Mouse (Mus musculus): ENCODE results near the gene Chst15.

The Chst15 gene

GRCm38 (mm10) chr7:132302508-132303241 lies 14.4 kb downstream of the Chst15 start:
- DNase-seq (ENCODE audit: low read depth) = no peak

- DNase-seq (ENCODE audit: low read depth) = no peak
Observed at GRCm38 (mm10) chr7:132299661-132300210, 17.3 kb downstream of the Chst15 start.

- no peak for DNase-seq (ENCODE audit: low read depth)
Observed at GRCm38 (mm10) chr7:132298412-132298990, 18.5 kb downstream of the Chst15 start.

- no peak for DNase-seq (ENCODE audit: low read depth)
Observed at GRCm38 (mm10) chr7:132296661-132297443, 20.2 kb downstream of the Chst15 start.

- no peak for DNase-seq (ENCODE audit: low read depth)
Observed at GRCm38 (mm10) chr7:132296132-132296531, 20.9 kb downstream of the Chst15 start.

- DNase-seq (ENCODE audit: low read depth) = no peak
Observed at GRCm38 (mm10) chr7:132287340-132287664, 29.7 kb downstream of the Chst15 start.

GRCm38 (mm10) chr7:132286630-132287339 lies 30.2 kb downstream of the Chst15 start:
- DNase-seq (ENCODE audit: low read depth) = no peak

GRCm38 (mm10) chr7:132284795-132285194 lies 32.2 kb downstream of the Chst15 start:
- no peak for DNase-seq (ENCODE audit: low read depth)

GRCm38 (mm10) chr7:132284048-132284737 lies 32.8 kb downstream of the Chst15 start:
- no peak for DNase-seq (ENCODE audit: low read depth)

GRCm38 (mm10) chr7:132282576-132282975 lies 34.5 kb downstream of the Chst15 start:
- no peak for DNase-seq (ENCODE audit: low read depth)

- no peak for DNase-seq (ENCODE audit: low read depth)
Observed at GRCm38 (mm10) chr7:132282161-132282560, 34.9 kb downstream of the Chst15 start.

- no peak for DNase-seq (ENCODE audit: low read depth)
Observed at GRCm38 (mm10) chr7:132281753-132282152, 35.3 kb downstream of the Chst15 start.

GRCm38 (mm10) chr7:132278658-132279057 lies 38.4 kb downstream of the Chst15 start:
- DNase-seq (ENCODE audit: low read depth) = no peak

GRCm38 (mm10) chr7:132276287-132276686 lies 40.7 kb downstream of the Chst15 start:
- no peak for DNase-seq (ENCODE audit: low read depth)

- no peak for DNase-seq (ENCODE audit: low read depth)
Observed at GRCm38 (mm10) chr7:132273741-132274513, 43.1 kb downstream of the Chst15 start.

GRCm38 (mm10) chr7:132272984-132273383 lies 44.0 kb downstream of the Chst15 start:
- DNase-seq (ENCODE audit: low read depth) = no peak

GRCm38 (mm10) chr7:132270364-132270763 lies 46.7 kb downstream of the Chst15 start:
- DNase-seq (ENCODE audit: low read depth) = no peak

GRCm38 (mm10) chr7:132269661-132270060 lies 47.4 kb downstream of the Chst15 start:
- DNase-seq (ENCODE audit: low read depth) = no peak

- DNase-seq (ENCODE audit: low read depth) = no peak
Observed at GRCm38 (mm10) chr7:132267721-132268498, 49.1 kb downstream of the Chst15 start.

- no peak for DNase-seq (ENCODE audit: low read depth)
Observed at GRCm38 (mm10) chr7:132264763-132265162, 52.3 kb downstream of the Chst15 start.

Data from NIH3T3 (cell line).